11 mouse cellular contexts compared by ENCODE assay signal in the genomic region with DNA sequence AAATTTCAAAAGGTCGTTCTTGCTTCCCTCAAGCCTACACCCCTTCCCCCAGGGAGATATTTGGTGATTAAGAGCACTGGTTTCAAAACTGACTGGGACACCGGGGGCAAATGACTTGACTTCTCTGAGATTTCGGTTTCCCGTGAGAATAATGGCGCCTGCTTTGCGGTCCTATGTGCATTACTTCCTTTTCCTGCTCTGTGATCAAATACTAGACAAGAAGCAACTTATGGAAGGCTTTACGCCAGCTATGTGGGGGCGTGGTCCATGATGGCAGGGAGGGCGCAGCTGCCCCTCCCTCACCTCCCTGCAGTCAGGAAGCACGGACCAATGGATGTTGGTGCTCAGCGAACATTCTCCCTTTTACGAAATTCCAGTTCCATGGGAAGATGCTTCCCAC. TPM values are rescaled to one million over a fixed set of nuclear protein-coding genes. Genes with fewer than 3 reads are reported as not detected.
DNase-seq lines count a peak whose midpoint lies in the region; ATAC-seq and TF ChIP-seq lines count a peak whose summit lies in the region.
"Had no signal": no experiment of that assay in that cellular context is flagged by ENCODE, and none has a peak within 500 bp of the region (broad histone marks: within the 10 kb centered on the region; RNA-seq: fewer than 3 reads in every experiment).

No protein-coding gene starts in this region.

- TF ChIP-seq EP300 in liver, embryonic 14.5 days (IDR thresholded peaks at IDR 0.05; ENCODE audit: low read depth) = no peak

- no peak for TF ChIP-seq POLR2A in cerebellum, adult 2 months (IDR thresholded peaks at IDR 0.05; ENCODE audit: borderline replicate concordance, insufficient read depth, low read length)

- no peak overlapping the region for H3K9ac ChIP-seq in heart, embryonic 11.5 days (ENCODE audit: low read depth, low read length)
- H3K9ac ChIP-seq in liver, embryonic 14.5 days (replicated peaks) = no peak overlapping the region
- H3K9ac ChIP-seq in forebrain, postnatal 0 days = no peak overlapping the region

- DNase-seq in heart, adult 8-10 months (ENCODE audit: low spot score) = no peak
- DNase-seq in thymus, postnatal 4 days = peak; percentile 13
- DNase-seq in thymus, postnatal 25 days = no peak
- no peak for DNase-seq in liver, embryonic 14.5 days (ENCODE audit: low read depth in 3 of 3, low spot score in 3 of 3)
- DNase-seq in forebrain, postnatal 0 days = no peak
- no peak for DNase-seq in Muller cell, postnatal 12 days (ENCODE audit: inconsistent ontology term)
- no peak for DNase-seq in cerebellum, adult 2 months
- DNase-seq: adrenal gland, adult 8-10 months; heart, postnatal 4 days; right cerebral cortex, postnatal 4 days had no signal

- WGBS in heart, embryonic 11.5 days (ENCODE audit: insufficient replicate concordance) = 58% methylated on average over 12 of the region's 12 CpGs
- whole genome bisulfite sequencing in liver, embryonic 14.5 days (ENCODE audit: insufficient replicate concordance) = 47% methylated on average over 12 of the region's 12 CpGs
- 74% methylated on average over 12 of the region's 12 CpGs for WGBS in forebrain, postnatal 0 days
- 81% methylated on average over 12 of the region's 12 CpGs for WGBS in cerebellum, adult 2 months

- H3K4me1 ChIP-seq in heart, embryonic 11.5 days (ENCODE audit: control insufficient read depth, insufficient read depth, low read length) = no peaks in the 10 kb centered on the region
- H3K4me1 ChIP-seq in liver, embryonic 14.5 days (replicated peaks; ENCODE audit: control insufficient read depth in 2 of 2, insufficient read depth in 2 of 2, low read length in 1 of 2) = peaks cover 0 to 4% of the 10 kb centered on the region in 2 experiments; a peak in 2 of 4 replicates
- H3K4me1 ChIP-seq in forebrain, postnatal 0 days (ENCODE audit: insufficient read depth) = no peaks in the 10 kb centered on the region
- H3K4me1 ChIP-seq in cerebellum, adult 2 months (ENCODE audit: control insufficient read depth, insufficient read depth, low read length) = no peaks in the 10 kb centered on the region

- no peak for TF ChIP-seq CTCF in liver, embryonic 14.5 days (IDR thresholded peaks at IDR 0.05; ENCODE audit: low read depth)
- TF ChIP-seq CTCF in forebrain, postnatal 0 days (IDR thresholded peaks at IDR 0.05; ENCODE audit: low read depth) = no peak
- no peak for TF ChIP-seq CTCF in cerebellum, adult 2 months (IDR thresholded peaks at IDR 0.05; ENCODE audit: borderline replicate concordance, insufficient read depth, low read depth, low read length)

- no peaks in the 10 kb centered on the region for H3K36me3 ChIP-seq in heart, embryonic 11.5 days (ENCODE audit: control insufficient read depth, insufficient read depth, low read length)
- H3K36me3 ChIP-seq in liver, embryonic 14.5 days (replicated peaks; ENCODE audit: control insufficient read depth, insufficient read depth, low read depth) = no peaks in the 10 kb centered on the region
- H3K36me3 ChIP-seq in forebrain, postnatal 0 days (ENCODE audit: insufficient read depth) = no peaks in the 10 kb centered on the region

- peak overlapping the region; percentile 4; the same call in 1 of the 2 replicates for H3K4me3 ChIP-seq in heart, embryonic 11.5 days (ENCODE audit: low read depth, low read length)
- peak overlapping the region in 1 of 2 experiments; percentile 22; a peak in 1 of 4 replicates for H3K4me3 ChIP-seq in liver, embryonic 14.5 days (ENCODE audit: insufficient read depth in 1 of 2, low read depth in 2 of 2, low read length in 2 of 2)
- no peak overlapping the region for H3K4me3 ChIP-seq in forebrain, postnatal 0 days (ENCODE audit: low read depth, low read length)
- H3K4me3 ChIP-seq in cerebellum, adult 2 months (replicated peaks; ENCODE audit: insufficient read depth, low read depth, low read length) = no peak overlapping the region

- H3K9me3 ChIP-seq in heart, embryonic 11.5 days (replicated peaks; ENCODE audit: control insufficient read depth, low read length) = no peaks in the 10 kb centered on the region
- H3K9me3 ChIP-seq in liver, embryonic 14.5 days (ENCODE audit: control insufficient read depth, low read length) = no peaks in the 10 kb centered on the region
- H3K9me3 ChIP-seq in forebrain, postnatal 0 days (ENCODE audit: low read length) = no peaks in the 10 kb centered on the region

- H3K27ac ChIP-seq in heart, embryonic 11.5 days (ENCODE audit: low read depth, low read length) = no peak overlapping the region
- H3K27ac ChIP-seq in liver, embryonic 14.5 days = no peak overlapping the region
- H3K27ac ChIP-seq in forebrain, postnatal 0 days (ENCODE audit: low read depth, low read length) = no peak overlapping the region
- H3K27ac ChIP-seq in cerebellum, adult 2 months (ENCODE audit: insufficient read depth, low read length) = no peak overlapping the region

- H3K4me2 ChIP-seq in heart, embryonic 11.5 days = peak overlapping the region; percentile 52
- H3K4me2 ChIP-seq in liver, embryonic 14.5 days (ENCODE audit: low read depth) = peak overlapping the region; percentile 39
- H3K4me2 ChIP-seq in forebrain, postnatal 0 days (ENCODE audit: low read depth) = no peak overlapping the region

- H3K27me3 ChIP-seq in heart, embryonic 11.5 days (ENCODE audit: control insufficient read depth, insufficient read depth, low read length) = no peaks in the 10 kb centered on the region
- no peaks in the 10 kb centered on the region for H3K27me3 ChIP-seq in liver, embryonic 14.5 days (ENCODE audit: control insufficient read depth, insufficient read depth, low read length)
- H3K27me3 ChIP-seq in forebrain, postnatal 0 days (ENCODE audit: insufficient read depth, low read length) = no peaks in the 10 kb centered on the region
- no peaks in the 10 kb centered on the region for H3K27me3 ChIP-seq in cerebellum, adult 2 months (ENCODE audit: control insufficient read depth, insufficient read depth, low read length)

- ATAC-seq in heart, embryonic 11.5 days (replicated peaks; ENCODE audit: insufficient number of reproducible peaks, low FRiP score, low TSS enrichment) = no peak
- no peak for ATAC-seq in liver, embryonic 14.5 days (ENCODE audit: insufficient read depth)
- no peak for ATAC-seq in forebrain, postnatal 0 days

RNA-seq across cellular contexts. Expression of a gene that starts 28.5 kb away (rescaled TPM):
- polyA plus RNA-seq in heart, embryonic 11.5 days (2014; fragmentation: Nextera tagmentation; extraction: Ambion mirVana) = 1,249 and 1,400 TPM in 2 replicates
- total RNA-seq in heart, adult 8-10 months (2022) = 1,000 to 10,000 TPM; 1,252 to 1,700 (median 1,462) TPM
- polyA plus RNA-seq in liver, embryonic 14.5 days (2012; rRNA removed) = 977 and 1,778 TPM in 2 replicates
- polyA plus RNA-seq in liver, embryonic 14.5 days (2014; fragmentation: Nextera tagmentation; extraction: Ambion mirVana) = 1,444 and 1,541 TPM in 2 replicates
- 333 and 593 TPM in 2 replicates for total RNA-seq in forebrain, postnatal 0 days (2014; rRNA removed)
- polyA plus RNA-seq in forebrain, postnatal 0 days (2015; fragmentation: Nextera tagmentation; extraction: Ambion mirVana) = 1,372 and 1,968 TPM in 2 replicates
- polyA plus RNA-seq in cerebellum, adult 2 months (2012; rRNA removed) = 1,000 and 1,063 TPM in 2 replicates

RNA-seq across cellular contexts. Expression of a gene that starts 38.1 kb away (rescaled TPM):
- 17.1 and 20.8 TPM in 2 replicates for polyA plus RNA-seq in heart, embryonic 11.5 days (2014; fragmentation: Nextera tagmentation; extraction: Ambion mirVana)
- not detected for total RNA-seq in heart, adult 8-10 months (2022)
- 8.9 and 11.1 TPM in 2 replicates for polyA plus RNA-seq in liver, embryonic 14.5 days (2012; rRNA removed)
- 21.3 and 22.9 TPM in 2 replicates for polyA plus RNA-seq in liver, embryonic 14.5 days (2014; fragmentation: Nextera tagmentation; extraction: Ambion mirVana)
- 0.71 and 0.85 TPM in 2 replicates for total RNA-seq in forebrain, postnatal 0 days (2014; rRNA removed)
- polyA plus RNA-seq in forebrain, postnatal 0 days (2015; fragmentation: Nextera tagmentation; extraction: Ambion mirVana) = 2.3 and 3.6 TPM in 2 replicates
- 0.15 TPM in 1 of 2 replicates, not detected in the other for polyA plus RNA-seq in cerebellum, adult 2 months (2012; rRNA removed)
- total RNA-seq: adrenal gland, adult 8-10 months had no signal

RNA-seq across cellular contexts. Expression of a gene that starts 53.4 kb away (rescaled TPM):
- polyA plus RNA-seq in heart, embryonic 11.5 days (2014; fragmentation: Nextera tagmentation; extraction: Ambion mirVana) = 539 and 559 TPM in 2 replicates
- 100 to 1,000 TPM; 194 to 232 (median 216) TPM for total RNA-seq in heart, adult 8-10 months (2022)
- 286 and 515 TPM in 2 replicates for polyA plus RNA-seq in liver, embryonic 14.5 days (2012; rRNA removed)
- 614 and 643 TPM in 2 replicates for polyA plus RNA-seq in liver, embryonic 14.5 days (2014; fragmentation: Nextera tagmentation; extraction: Ambion mirVana)
- 194 and 311 TPM in 2 replicates for total RNA-seq in forebrain, postnatal 0 days (2014; rRNA removed)
- polyA plus RNA-seq in forebrain, postnatal 0 days (2015; fragmentation: Nextera tagmentation; extraction: Ambion mirVana) = 396 and 530 TPM in 2 replicates
- polyA plus RNA-seq in cerebellum, adult 2 months (2012; rRNA removed) = 321 and 360 TPM in 2 replicates

RNA-seq across cellular contexts. Expression of a gene that starts 53.5 kb away (rescaled TPM):
- polyA plus RNA-seq in heart, embryonic 11.5 days (2014; fragmentation: Nextera tagmentation; extraction: Ambion mirVana) = 35.3 and 37.3 TPM in 2 replicates
- total RNA-seq in heart, adult 8-10 months (2022) = 10 to 100 TPM; 16.6 to 19.7 (median 16.9) TPM
- 9.2 and 11.0 TPM in 2 replicates for polyA plus RNA-seq in liver, embryonic 14.5 days (2012; rRNA removed)
- 23.3 and 24.1 TPM in 2 replicates for polyA plus RNA-seq in liver, embryonic 14.5 days (2014; fragmentation: Nextera tagmentation; extraction: Ambion mirVana)
- total RNA-seq in forebrain, postnatal 0 days (2014; rRNA removed) = 61.7 and 66.6 TPM in 2 replicates
- polyA plus RNA-seq in forebrain, postnatal 0 days (2015; fragmentation: Nextera tagmentation; extraction: Ambion mirVana) = 49.1 and 50.5 TPM in 2 replicates
- 15.9 and 16.4 TPM in 2 replicates for polyA plus RNA-seq in cerebellum, adult 2 months (2012; rRNA removed)
